Mouse (Mus musculus): Measurements from ENCODE around the gene Pigc.

DNA sequence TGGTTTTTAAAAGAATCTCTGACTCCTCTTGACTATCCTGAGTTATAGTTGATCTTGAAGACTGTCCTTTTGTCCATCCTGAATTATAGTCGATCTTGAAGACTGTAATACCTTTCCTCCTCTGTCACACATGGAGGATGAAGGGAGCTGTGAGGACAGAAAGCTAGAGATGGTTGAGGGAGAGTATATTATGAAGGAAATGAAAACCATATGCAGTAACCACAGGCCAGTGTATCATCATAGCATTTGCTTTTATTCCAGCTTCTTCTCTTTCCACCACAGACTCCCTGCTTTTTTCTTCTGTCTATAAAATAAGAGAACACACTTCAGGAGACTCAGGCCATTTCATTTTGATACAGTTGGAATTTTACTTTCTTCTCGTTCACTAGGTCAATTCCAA is 11.1 kb downstream of the Pigc start:
- TF ChIP-seq MAFK (IDR thresholded peaks at IDR 0.05; ENCODE audit: insufficient replicate concordance, low read length) (no peak), POLR2A (IDR thresholded peaks at IDR 0.05; ENCODE audit: low read depth, low read length) (no peak), CTCF (conservative IDR thresholded peaks at IDR 0.05 in 1 of 2, IDR thresholded peaks at IDR 0.05 in 1 of 2; ENCODE audit: low read depth in 2 of 2, low read length in 2 of 2) (no peak), USF1 (IDR thresholded peaks at IDR 0.05; ENCODE audit: low read depth, low read length) (no peak), MXI1 (IDR thresholded peaks at IDR 0.05; ENCODE audit: low read depth, low read length) (no peak), EP300 (IDR thresholded peaks at IDR 0.05; ENCODE audit: low read length) (no peak), PAX5 (IDR thresholded peaks at IDR 0.05; ENCODE audit: low read length) (no peak), CHD2 (IDR thresholded peaks at IDR 0.05; ENCODE audit: low read length) (no peak), GABPA (IDR thresholded peaks at IDR 0.05; ENCODE audit: insufficient replicate concordance, low read depth, low read length) (no peak), IRF4 (IDR thresholded peaks at IDR 0.05; ENCODE audit: low read depth, low read length) (no peak), TCF12 (IDR thresholded peaks at IDR 0.05; ENCODE audit: low read depth, low read length) (no peak), BHLHE40 (IDR thresholded peaks at IDR 0.05; ENCODE audit: low read depth, low read length) (no peak), USF2 (conservative IDR thresholded peaks at IDR 0.05; ENCODE audit: low read depth, low read length) (no peak)
